Mouse (Mus musculus): ENCODE measurements around the gene Gm13178.

Gene Gm13178

DNA sequence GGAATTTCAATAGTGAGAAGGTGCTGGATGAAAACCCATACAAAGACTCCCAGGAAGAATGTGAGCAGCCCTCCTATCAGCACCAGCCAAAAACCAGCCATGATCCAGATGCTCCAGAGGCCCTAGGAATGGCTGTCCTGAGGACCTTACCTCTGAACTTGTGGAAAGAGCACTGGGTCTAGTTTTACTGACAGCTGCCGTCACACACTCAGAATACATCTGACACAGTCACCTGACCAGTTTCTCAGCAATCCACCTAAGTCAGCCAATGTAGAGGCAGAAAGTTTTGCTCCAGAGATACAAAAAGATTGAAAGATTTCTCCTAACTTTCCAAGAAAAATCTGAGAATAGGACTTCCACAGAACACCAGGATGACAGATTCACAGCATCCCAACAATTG is at the start of gene Gm13178:
Gm13178 (minus strand) TSS at position 101 of the 400 bp plus-strand sequence.
- DNase-seq: no peak

- peak; percentile 41 to 73 for DNase-seq
Measured at GRCm38 (mm10) chr4:144765722-144766121, 44.5 kb upstream of the Gm13178 start.

DNA sequence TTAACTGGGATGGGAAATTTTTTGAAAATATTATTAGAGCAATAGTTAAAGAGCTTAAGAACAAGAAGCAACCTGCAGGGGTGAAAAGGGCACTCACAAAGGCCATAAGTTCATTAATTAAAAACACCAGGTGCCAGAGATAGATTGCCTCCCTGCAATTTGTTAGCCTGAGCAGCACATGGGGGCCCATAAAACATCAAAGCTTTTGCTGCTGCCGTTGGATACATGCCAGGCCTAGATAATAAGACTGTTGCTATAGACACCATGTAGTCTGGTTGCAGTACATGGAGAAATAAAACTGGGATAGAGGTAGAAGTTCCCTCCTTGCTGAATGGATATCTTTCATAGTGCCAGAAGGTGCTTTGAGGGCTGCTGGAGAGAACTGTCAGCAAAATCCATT is 27.9 kb upstream of the Gm13178 start:
- no peak for DNase-seq

- no peak for DNase-seq
Measured at GRCm38 (mm10) chr4:144719691-144720090, 1.5 kb downstream of the Gm13178 start.

DNA sequence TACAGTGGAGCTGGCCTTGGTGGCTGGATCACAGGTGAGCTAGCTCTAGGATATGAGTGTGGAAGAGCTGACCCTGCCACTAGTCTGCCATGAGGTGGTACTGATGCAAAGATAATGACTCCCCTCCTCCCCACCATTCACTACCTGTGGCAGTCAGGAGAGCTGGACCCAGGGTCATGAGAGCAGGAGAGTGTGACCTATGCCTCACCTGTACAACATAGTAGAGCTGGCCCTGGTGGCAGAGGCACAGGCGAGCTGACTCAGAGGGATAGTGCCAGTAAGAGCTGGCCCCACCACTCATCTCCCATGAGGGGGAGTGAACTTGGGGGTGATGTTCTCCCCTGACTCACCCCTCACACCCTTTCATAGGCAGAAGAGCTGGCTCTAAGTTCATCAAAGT is 2.9 kb downstream of the Gm13178 start:
- DNase-seq: no peak

DNA sequence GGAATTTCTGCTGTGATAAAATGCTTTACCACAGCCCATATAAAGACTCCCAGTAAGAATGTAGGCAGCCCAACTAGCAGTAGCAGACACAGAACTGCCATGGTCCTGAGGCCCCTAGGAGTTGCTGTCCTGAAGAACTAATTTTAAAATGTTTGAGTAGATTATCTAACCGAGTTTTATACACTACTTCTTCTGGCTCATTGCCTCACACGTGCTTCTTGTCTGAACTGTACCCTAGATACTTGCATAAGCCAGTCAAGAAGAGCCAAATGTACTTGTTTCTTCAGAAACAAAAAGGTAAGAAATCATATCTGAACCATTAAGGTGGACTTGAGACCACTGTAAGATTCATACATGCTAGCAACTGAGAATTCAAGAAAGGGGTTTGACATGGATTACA is 34.9 kb downstream of the Gm13178 start, which contains the start of gene Gm436:
Gm436 (minus strand) TSS at position 101 of the 400 bp plus-strand sequence.
- DNase-seq: no peak

Measured in kidney, postnatal 36 days (tissue).